Mouse (Mus musculus): ENCODE data around the gene Odf3l1. TPM values are rescaled to one million over a fixed set of nuclear protein-coding genes. Genes with fewer than 3 reads are reported as not detected.
A peak's percentile ranks its signal among the peaks of the same experiment; 100 is the strongest.

Gene Odf3l1
- total RNA-seq, 2 experiments from 2014 or later = not detected

- no peak for DNase-seq (ENCODE audit: low spot score in 2 of 2)
Measured at GRCm38 (mm10) chr9:56882283-56882682, 17.8 kb upstream of the Odf3l1 start.

GRCm38 (mm10) chr9:56881539-56882082 lies 17.1 kb upstream of the Odf3l1 start:
- no peak for DNase-seq (ENCODE audit: low spot score in 2 of 2)

GRCm38 (mm10) chr9:56880790-56881189 lies 16.3 kb upstream of the Odf3l1 start:
- no peak for DNase-seq (ENCODE audit: low spot score in 2 of 2)

- DNase-seq (ENCODE audit: low spot score in 2 of 2) = no peak
Measured at GRCm38 (mm10) chr9:56877284-56877683, 12.8 kb upstream of the Odf3l1 start.

- no peak for DNase-seq (ENCODE audit: low spot score in 2 of 2)
Measured at GRCm38 (mm10) chr9:56876784-56877183, 12.3 kb upstream of the Odf3l1 start.

- DNase-seq (ENCODE audit: low spot score in 2 of 2) = no peak
Measured at GRCm38 (mm10) chr9:56873097-56873496, 8.6 kb upstream of the Odf3l1 start.

- no peak for DNase-seq (ENCODE audit: low spot score in 2 of 2)
Measured at GRCm38 (mm10) chr9:56872105-56872903, 7.8 kb upstream of the Odf3l1 start.

GRCm38 (mm10) chr9:56871191-56871590 lies 6.7 kb upstream of the Odf3l1 start:
- no peak for DNase-seq (ENCODE audit: low spot score in 2 of 2)

- DNase-seq (ENCODE audit: low spot score in 2 of 2) = no peak
Measured at GRCm38 (mm10) chr9:56870778-56871177, 6.3 kb upstream of the Odf3l1 start.

GRCm38 (mm10) chr9:56869552-56869951 lies 5.1 kb upstream of the Odf3l1 start:
- DNase-seq (ENCODE audit: low spot score in 2 of 2) = peak; percentile 82 to 89

GRCm38 (mm10) chr9:56868292-56868691 lies 3.8 kb upstream of the Odf3l1 start:
- no peak for DNase-seq (ENCODE audit: low spot score in 2 of 2)

- DNase-seq (ENCODE audit: low spot score in 2 of 2) = no peak
Measured at GRCm38 (mm10) chr9:56866430-56866829, 2.0 kb upstream of the Odf3l1 start.

- DNase-seq (ENCODE audit: low spot score in 2 of 2) = no peak
Measured at GRCm38 (mm10) chr9:56865673-56866400, 1.4 kb upstream of the Odf3l1 start.

GRCm38 (mm10) chr9:56864832-56865231 lies 353 bp upstream of the Odf3l1 start, which contains the start of gene Cspg4:
Gene Cspg4, plus strand, starts transcription at chr9:56865033.
- no peak for DNase-seq (ENCODE audit: low spot score in 2 of 2)

- no peak for DNase-seq (ENCODE audit: low spot score in 2 of 2)
Measured at GRCm38 (mm10) chr9:56862863-56863262, 1.6 kb downstream of the Odf3l1 start.

GRCm38 (mm10) chr9:56860486-56861269 lies 3.8 kb downstream of the Odf3l1 start:
- no peak for DNase-seq (ENCODE audit: low spot score in 2 of 2)

GRCm38 (mm10) chr9:56860035-56860434 lies 4.4 kb downstream of the Odf3l1 start:
- DNase-seq (ENCODE audit: low spot score in 2 of 2) = no peak

GRCm38 (mm10) chr9:56857463-56857862 lies 7.0 kb downstream of the Odf3l1 start:
- no peak for DNase-seq (ENCODE audit: low spot score in 2 of 2)

GRCm38 (mm10) chr9:56851778-56852177 lies 12.7 kb downstream of the Odf3l1 start:
- DNase-seq (ENCODE audit: low spot score in 2 of 2) = no peak

- no peak for DNase-seq (ENCODE audit: low spot score in 2 of 2)
Measured at GRCm38 (mm10) chr9:56850905-56851252, 13.6 kb downstream of the Odf3l1 start.

- no peak for DNase-seq (ENCODE audit: low spot score in 2 of 2)
Measured at GRCm38 (mm10) chr9:56850128-56850904, 14.2 kb downstream of the Odf3l1 start.

Data from left cerebral cortex, adult 18-20 months (tissue).